In the genomic region with DNA sequence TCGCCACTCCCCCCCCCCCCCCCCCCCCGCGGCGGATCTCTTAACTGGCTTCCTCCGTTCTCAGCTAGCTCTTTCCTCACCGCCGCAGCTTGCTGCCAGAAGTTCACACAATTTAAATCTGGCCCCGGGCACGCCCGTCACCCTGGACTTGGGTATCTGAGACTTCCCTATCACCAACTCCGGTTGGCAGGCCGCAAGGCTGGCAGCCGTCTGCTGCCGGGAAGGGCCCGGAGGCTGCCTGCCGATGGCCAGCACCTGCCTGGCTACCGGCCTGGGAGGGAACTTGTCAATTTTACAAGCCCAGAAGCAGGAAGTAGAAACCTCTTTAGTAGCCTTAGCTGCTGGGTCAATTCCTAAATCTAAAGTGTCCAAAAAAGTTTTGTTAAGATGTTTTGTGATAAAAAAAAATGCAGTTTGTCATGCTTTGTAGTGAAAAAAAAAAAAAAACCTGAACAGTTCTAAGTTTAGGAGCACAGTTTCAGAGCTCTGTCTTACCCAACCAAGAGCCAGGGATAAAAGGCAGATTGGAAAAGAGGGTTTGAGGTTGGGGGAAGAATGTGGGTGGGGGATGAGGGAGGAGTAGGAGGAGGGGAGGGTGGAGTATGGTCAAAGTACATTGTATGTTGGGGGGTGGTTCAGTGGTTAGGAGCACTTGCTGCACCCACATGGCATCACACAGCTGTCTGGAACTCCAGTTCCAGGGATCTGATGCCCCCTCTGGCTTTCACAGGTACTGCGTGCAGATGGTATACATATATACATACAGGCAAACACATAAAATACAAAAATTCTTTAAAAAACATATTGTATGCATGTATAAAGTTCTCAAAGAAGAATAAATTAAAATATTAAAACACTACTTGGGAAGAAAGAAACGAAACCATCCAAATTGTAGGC, we compare ENCODE assay signal across 7 mouse cellular contexts.
DNase-seq lines count a peak whose midpoint lies in the region; ATAC-seq lines count a peak whose summit lies in the region.

No protein-coding gene starts in this region.

- peaks cover 24% of the 10 kb centered on the region for H3K4me1 ChIP-seq in heart, embryonic 12.5 days (replicated peaks)

- H3K9ac ChIP-seq in heart, embryonic 12.5 days = peak overlapping the region; percentile 88

- H3K9me3 ChIP-seq in heart, embryonic 12.5 days (replicated peaks) = no peaks in the 10 kb centered on the region

- peak overlapping the region; percentile 86 for H3K4me3 ChIP-seq in heart, embryonic 12.5 days

- peak; percentile 78 for DNase-seq in CD4-positive helper T cell, adult 2 months (ENCODE audit: low read depth, low spot score)
- peak; percentile 81 for DNase-seq in NIH3T3 (ENCODE audit: low read depth)
- peak; percentile 71 for DNase-seq in embryo, embryonic 11 days
- DNase-seq in kidney, postnatal 4 days = peak; percentile 70 to 76
- peak; percentile 60 for DNase-seq in mesoderm, embryonic 11.5 days (ENCODE audit: low read depth, low spot score)
- DNase-seq in spleen, postnatal 14 days (ENCODE audit: low spot score in 2 of 2) = peak; percentile 19 to 45

- 12% methylated on average over 16 of the region's 19 CpGs for WGBS in heart, embryonic 12.5 days

- H3K27me3 ChIP-seq in heart, embryonic 12.5 days (replicated peaks) = no peaks in the 10 kb centered on the region

- H3K36me3 ChIP-seq in heart, embryonic 12.5 days = peaks cover 11% of the 10 kb centered on the region

- ATAC-seq in heart, embryonic 12.5 days (ENCODE audit: insufficient number of reproducible peaks, low FRiP score) = no peak

- H3K4me2 ChIP-seq in heart, embryonic 12.5 days = peak overlapping the region; percentile 80

- H3K27ac ChIP-seq in heart, embryonic 12.5 days (ENCODE audit: poor library complexity, severe bottlenecking) = peak overlapping the region; percentile 98
